Mouse (Mus musculus) cerebral cortex, adult 2 months (tissue): ENCODE measurements around the gene Slc25a34.

Experiments
- WGBS: fragments of 180-500 bp; shearing (Covaris S2); methylation state at CpG from one replicate; pipeline ENCODE4 v1.1.7; 2018; 5-methylcytosine and 5-hydroxymethylcytosine counted together

Gene Slc25a34

DNA sequence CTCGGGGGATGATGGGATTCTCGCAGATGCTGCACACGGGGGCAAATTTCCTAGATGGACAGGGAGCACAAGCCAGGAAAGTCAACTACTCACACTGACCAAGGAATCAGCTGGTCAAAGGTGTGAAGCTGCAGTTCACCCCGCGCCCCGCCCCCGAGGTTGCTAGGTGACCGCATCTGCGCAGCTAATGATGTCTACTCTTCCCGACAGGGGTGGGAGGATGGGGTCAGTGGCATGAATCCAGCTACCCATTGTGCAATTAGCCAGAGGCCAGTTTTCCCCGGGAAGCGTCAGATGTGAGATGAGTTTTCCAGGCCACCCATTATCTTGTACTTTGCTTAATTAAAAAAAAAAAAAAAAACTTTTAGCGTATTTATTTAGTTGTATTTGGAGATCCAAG is 42.6 kb downstream of the Slc25a34 start:
- 85% methylated on average over 13 of the region's 13 CpGs for WGBS

DNA sequence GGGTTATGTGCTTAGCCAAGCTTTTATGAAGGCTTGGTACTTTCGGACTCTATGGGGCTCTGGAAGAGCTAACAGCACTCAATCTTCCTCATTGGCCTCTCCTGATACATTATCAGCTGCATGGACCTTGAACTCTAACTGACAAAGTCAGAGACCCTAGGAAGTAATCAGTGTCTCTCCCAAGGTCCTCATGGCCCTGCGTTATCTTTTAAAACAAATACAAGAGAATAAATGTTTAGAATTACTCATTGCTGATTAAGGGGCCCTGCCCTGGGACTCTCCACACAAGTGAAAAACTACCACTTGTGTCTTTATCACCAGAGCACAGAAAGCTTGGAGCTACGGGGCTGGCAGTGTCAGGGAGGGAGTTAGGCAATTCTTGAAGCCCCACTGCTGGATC is 44.8 kb downstream of the Slc25a34 start:
- WGBS = 79% methylated on average over 3 of the region's 3 CpGs

GRCm38 (mm10) chr4:141576877-141577276 is 46.7 kb downstream of the Slc25a34 start:
- 96% methylated on average over 7 of the region's 7 CpGs for WGBS

DNA sequence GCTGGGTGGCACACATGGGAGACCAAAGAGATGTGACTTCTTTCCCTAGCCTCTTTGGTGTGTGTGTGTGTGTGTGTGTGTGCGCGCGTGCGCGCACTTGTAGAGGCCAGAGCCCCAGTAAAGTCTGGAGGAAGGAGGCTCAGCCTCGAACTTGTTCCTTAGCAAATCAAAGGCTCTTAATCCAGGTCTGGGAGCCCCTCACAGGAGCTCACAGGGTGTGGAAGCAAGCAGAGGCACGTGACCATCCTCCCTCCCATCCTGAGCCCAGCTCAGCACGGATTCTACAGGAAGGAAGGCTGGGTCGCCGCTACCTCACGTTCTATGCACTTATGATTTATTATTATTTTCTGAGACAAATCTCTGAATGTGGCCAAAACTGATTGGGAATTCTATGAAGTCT is 47.2 kb downstream of the Slc25a34 start:
- 87% methylated on average over 11 of the region's 11 CpGs for WGBS

- 36% methylated on average over 27 of the region's 27 CpGs for WGBS
These were observed 48.6 kb downstream of the Slc25a34 start for GRCm38 (mm10) chr4:141574789-141575702.

- WGBS = 60% methylated on average over 6 of the region's 6 CpGs
These were observed 50.2 kb downstream of the Slc25a34 start for GRCm38 (mm10) chr4:141573359-141573966.

DNA sequence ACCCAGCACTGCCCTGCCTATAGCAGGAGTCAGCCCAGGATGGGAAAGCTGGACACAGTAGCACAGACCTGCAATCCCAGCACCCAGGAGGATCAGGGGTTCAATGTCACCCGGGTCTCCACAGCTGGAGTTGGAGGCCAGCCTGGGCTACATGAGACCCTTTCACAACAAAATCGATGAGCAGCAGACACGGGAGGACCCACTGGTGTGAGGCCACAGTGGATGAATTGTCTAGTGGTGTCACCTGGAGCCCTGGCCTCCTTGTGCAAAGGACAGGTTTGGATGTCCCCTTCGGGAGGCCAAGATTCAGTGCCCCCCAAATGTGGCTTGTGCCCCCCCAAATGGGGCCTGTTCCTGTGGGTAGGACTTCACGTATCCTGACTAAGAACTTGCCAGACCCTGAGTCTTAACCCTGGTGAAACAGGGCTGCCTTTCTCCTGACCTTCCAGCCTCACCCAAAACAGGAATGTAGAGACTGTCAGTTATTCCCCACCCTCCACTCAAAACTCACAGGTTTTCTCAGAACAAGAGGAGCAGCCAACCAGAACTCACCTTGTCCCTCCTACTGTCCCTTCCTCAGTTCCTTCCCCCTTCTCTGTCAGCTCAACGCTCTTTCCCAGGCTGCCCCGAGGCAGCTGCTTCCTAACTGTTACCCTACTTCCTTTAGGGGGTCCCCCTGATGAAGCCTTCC is 50.8 kb downstream of the Slc25a34 start:
- 82% methylated on average over 7 of the region's 7 CpGs for WGBS

DNA sequence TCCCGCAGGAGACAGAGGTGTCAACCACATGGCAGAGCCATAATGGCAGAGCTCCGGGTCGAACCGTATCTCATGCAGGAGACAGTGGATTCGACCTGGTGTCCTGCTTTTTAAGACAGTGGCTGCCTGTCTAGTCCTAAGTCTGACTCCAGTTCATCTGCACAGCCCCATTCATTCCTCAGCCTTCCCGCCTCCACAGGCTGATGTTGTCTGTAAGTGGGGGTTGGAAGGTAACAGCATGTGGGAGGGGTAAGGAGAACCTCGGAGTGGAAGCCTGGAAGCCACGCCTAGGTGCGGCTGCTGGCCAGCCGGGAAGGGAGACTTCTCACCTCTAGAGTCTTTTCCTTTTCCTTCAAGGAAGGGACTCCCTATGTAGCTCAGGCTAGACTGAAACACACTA is 51.7 kb downstream of the Slc25a34 start:
- 75% methylated on average over 10 of the region's 10 CpGs for WGBS

GRCm38 (mm10) chr4:141571337-141571739 is 52.3 kb downstream of the Slc25a34 start:
- 64% methylated on average over 6 of the region's 6 CpGs for WGBS

DNA sequence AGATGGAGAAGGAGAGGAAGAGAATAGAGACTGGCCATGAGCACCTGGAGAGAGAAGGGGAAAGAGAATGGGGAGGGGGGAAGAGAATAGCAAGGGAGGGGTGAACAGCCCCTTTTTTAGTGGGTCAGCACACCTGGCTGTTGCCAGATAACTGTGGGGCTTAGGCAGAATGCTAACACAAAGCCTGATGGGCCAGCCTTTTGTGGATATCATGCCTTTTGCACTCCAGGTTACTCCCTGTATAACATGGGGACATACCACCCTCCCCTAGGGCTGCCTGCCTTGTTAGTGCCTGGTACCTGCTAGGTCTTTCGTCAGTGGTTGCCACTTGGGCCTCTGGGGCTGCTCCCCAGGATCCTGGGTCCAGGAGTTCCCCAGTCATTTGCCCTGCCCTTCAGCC is 52.8 kb downstream of the Slc25a34 start:
- 84% methylated on average over 1 of the region's 1 CpGs for WGBS

DNA sequence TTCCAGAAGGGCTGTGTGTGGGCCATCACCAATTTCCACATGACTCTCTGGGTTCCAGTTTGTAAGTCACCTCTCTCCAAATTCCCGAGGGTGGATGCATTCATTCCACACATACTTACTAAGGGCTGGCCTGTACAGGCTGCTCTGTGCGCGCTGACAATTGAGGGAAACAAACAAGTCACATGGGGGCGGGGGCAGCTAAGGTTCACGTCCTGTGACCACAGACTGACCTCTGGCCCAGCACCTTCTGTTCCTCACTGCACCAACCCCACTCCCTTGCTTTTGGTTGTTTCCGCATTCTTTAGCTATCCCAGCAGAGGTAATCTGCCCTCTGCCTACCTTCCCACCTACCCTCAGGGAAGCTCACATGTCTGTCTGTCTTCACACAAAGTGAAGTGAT is 53.6 kb downstream of the Slc25a34 start:
- 71% methylated on average over 6 of the region's 6 CpGs for WGBS

DNA sequence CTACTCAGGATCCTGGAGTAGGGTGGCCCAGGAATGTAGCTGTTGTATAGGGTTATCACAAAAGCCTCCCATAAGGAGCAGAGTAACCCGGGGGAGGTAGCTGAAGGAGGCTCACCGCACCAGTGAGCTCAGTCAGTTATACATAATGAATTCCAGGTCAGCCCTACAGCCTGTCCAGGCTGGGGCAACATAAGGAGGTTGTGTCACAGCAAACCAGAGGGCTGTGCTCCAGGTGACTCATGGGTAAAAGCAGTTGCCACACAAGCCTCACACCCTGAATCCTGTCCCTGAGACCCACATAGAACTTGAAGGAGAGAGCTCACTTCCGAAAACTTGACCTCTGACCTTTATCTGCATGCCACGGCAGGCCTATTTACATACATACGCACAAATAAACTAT is 54.7 kb downstream of the Slc25a34 start:
- 90% methylated on average over 5 of the region's 5 CpGs for WGBS
